Mouse (Mus musculus): ENCODE results near the gene Zbtb16. TPM values are rescaled to one million over a fixed set of nuclear protein-coding genes. Genes with fewer than 3 reads are reported as not detected.
A peak's percentile ranks its signal among the peaks of the same experiment; 100 is the strongest.

Zbtb16 gene
- polyA plus RNA-seq, 1 experiment from 2014 or later, result 2.3 TPM

GRCm38 (mm10) chr9:48671841-48672240, 164.2 kb downstream of the Zbtb16 start:
- no peak overlapping the region for H3K4me2 ChIP-seq (ENCODE audit: low read length)
- no peaks in the 10 kb centered on the region; the same call in 1 of the 2 replicates for H3K27me3 ChIP-seq (replicated peaks; ENCODE audit: control insufficient read depth, insufficient read depth, low read length)
- ATAC-seq, result no peak
- H3K9me3 ChIP-seq (replicated peaks; ENCODE audit: control insufficient read depth, low read length), result no peaks in the 10 kb centered on the region
- no peak overlapping the region for H3K9ac ChIP-seq (ENCODE audit: low read length)
- DNase-seq (ENCODE audit: low spot score), result no peak
- H3K4me3 ChIP-seq (ENCODE audit: low read depth, low read length), result no peak overlapping the region
- H3K36me3 ChIP-seq (ENCODE audit: control insufficient read depth, insufficient read depth, low read length), result no peaks in the 10 kb centered on the region
- peaks cover 19% of the 10 kb centered on the region for H3K4me1 ChIP-seq (ENCODE audit: control insufficient read depth, insufficient read depth, low read length)
- no peak overlapping the region for H3K27ac ChIP-seq (ENCODE audit: low read depth, low read length)

- Histone ChIP-seq H3K4me1 (ENCODE audit: control insufficient read depth, insufficient read depth, low read length) (peaks cover 17% of the 10 kb centered on the region), H3K27me3 (replicated peaks; ENCODE audit: control insufficient read depth, insufficient read depth, low read length) (no peaks in the 10 kb centered on the region), H3K4me3 (ENCODE audit: low read depth, low read length) (no peak overlapping the region), H3K4me2 (ENCODE audit: low read length) (no peak overlapping the region), H3K36me3 (ENCODE audit: control insufficient read depth, insufficient read depth, low read length) (no peaks in the 10 kb centered on the region), H3K9ac (ENCODE audit: low read length) (no peak overlapping the region), H3K9me3 (replicated peaks; ENCODE audit: control insufficient read depth, low read length) (no peaks in the 10 kb centered on the region), H3K27ac (ENCODE audit: low read depth, low read length) (no peak overlapping the region)
- 94% methylated on average over 13 of the region's 13 CpGs for WGBS
- no peak for DNase-seq (ENCODE audit: low spot score)
- ATAC-seq, result no peak
Observed at GRCm38 (mm10) chr9:48670156-48670555, 165.9 kb downstream of the Zbtb16 start.

- no peak overlapping the region for H3K27ac ChIP-seq (ENCODE audit: low read depth, low read length)
- WGBS, result 82% methylated on average over 10 of the region's 10 CpGs
- no peaks in the 10 kb centered on the region for H3K9me3 ChIP-seq (replicated peaks; ENCODE audit: control insufficient read depth, low read length)
- no peaks in the 10 kb centered on the region for H3K36me3 ChIP-seq (ENCODE audit: control insufficient read depth, insufficient read depth, low read length)
- DNase-seq (ENCODE audit: low spot score), result no peak
- no peaks in the 10 kb centered on the region for H3K27me3 ChIP-seq (replicated peaks; ENCODE audit: control insufficient read depth, insufficient read depth, low read length)
- no peak overlapping the region for H3K4me3 ChIP-seq (ENCODE audit: low read depth, low read length)
- H3K4me2 ChIP-seq (ENCODE audit: low read length), result no peak overlapping the region
- ATAC-seq, result no peak
- peaks cover 13% of the 10 kb centered on the region for H3K4me1 ChIP-seq (ENCODE audit: control insufficient read depth, insufficient read depth, low read length)
- H3K9ac ChIP-seq (ENCODE audit: low read length), result no peak overlapping the region
Observed at GRCm38 (mm10) chr9:48669672-48670071, 166.3 kb downstream of the Zbtb16 start.

DNA sequence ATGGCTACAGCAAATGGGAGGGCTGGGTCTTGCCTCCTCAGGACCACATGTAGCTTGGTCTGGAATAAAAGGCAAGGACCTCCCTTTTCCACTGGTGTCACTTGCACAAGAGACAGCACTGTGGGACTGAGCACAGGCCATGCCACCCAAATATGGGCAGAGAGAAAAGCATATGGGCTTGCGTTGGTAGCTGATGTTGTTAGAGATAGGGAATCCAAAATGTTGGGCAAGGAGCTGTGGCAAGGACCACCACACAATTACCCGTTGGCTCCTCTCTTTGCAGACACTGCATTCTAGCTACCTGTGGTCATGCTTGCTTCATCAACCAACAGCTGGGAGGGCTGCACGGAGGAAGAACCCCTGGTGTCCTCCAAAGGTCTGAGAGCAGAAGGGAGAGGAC, 169.3 kb downstream of the Zbtb16 start:
- H3K27me3 ChIP-seq (replicated peaks; ENCODE audit: control insufficient read depth, insufficient read depth, low read length), result no peaks in the 10 kb centered on the region
- peaks cover 15% of the 10 kb centered on the region for H3K4me1 ChIP-seq (ENCODE audit: control insufficient read depth, insufficient read depth, low read length)
- WGBS, result 98% methylated on average over 3 of the region's 3 CpGs
- H3K27ac ChIP-seq (ENCODE audit: low read depth, low read length), result no peak overlapping the region
- no peak overlapping the region for H3K9ac ChIP-seq (ENCODE audit: low read length)
- DNase-seq (ENCODE audit: low spot score), result no peak
- no peak overlapping the region for H3K4me2 ChIP-seq (ENCODE audit: low read length)
- H3K4me3 ChIP-seq (ENCODE audit: low read depth, low read length), result no peak overlapping the region
- no peaks in the 10 kb centered on the region for H3K36me3 ChIP-seq (ENCODE audit: control insufficient read depth, insufficient read depth, low read length)
- no peaks in the 10 kb centered on the region for H3K9me3 ChIP-seq (replicated peaks; ENCODE audit: control insufficient read depth, low read length)
- no peak for ATAC-seq

DNA sequence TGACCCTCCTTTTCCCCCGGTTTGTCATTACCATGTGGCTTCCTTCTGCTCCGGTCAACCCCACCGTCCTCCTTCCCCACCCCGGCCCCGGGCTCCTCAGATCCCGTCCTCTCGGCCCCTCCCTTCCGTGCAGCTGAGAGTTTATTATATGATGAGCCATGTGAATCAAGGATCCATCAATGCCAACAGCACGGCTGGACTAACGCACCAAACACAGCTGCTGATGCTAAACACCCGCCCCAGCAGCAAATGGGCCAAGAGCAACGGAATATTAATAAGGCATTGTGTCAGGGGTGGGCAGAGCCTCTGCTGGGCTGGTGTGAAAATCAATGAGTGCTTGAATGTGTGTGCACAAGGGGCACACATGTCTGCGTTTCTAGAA, 173.0 kb downstream of the Zbtb16 start:
- no peak overlapping the region for H3K9ac ChIP-seq (ENCODE audit: low read length)
- DNase-seq (ENCODE audit: low spot score) (peak; percentile 72), ATAC-seq (peak; percentile 66)
- no peaks in the 10 kb centered on the region for H3K36me3 ChIP-seq (ENCODE audit: control insufficient read depth, insufficient read depth, low read length)
- H3K4me3 ChIP-seq (ENCODE audit: low read depth, low read length), result no peak overlapping the region
- H3K4me1 ChIP-seq (ENCODE audit: control insufficient read depth, insufficient read depth, low read length), result peaks cover 15% of the 10 kb centered on the region
- H3K4me2 ChIP-seq (ENCODE audit: low read length), result peak overlapping the region; percentile 42
- 7% methylated on average over 13 of the region's 13 CpGs for WGBS
- H3K9me3 ChIP-seq (replicated peaks; ENCODE audit: control insufficient read depth, low read length), result no peaks in the 10 kb centered on the region
- H3K27ac ChIP-seq (ENCODE audit: low read depth, low read length), result peak overlapping the region; percentile 40; the same call in 1 of the 2 replicates
- H3K27me3 ChIP-seq (replicated peaks; ENCODE audit: control insufficient read depth, insufficient read depth, low read length), result no peaks in the 10 kb centered on the region

DNA sequence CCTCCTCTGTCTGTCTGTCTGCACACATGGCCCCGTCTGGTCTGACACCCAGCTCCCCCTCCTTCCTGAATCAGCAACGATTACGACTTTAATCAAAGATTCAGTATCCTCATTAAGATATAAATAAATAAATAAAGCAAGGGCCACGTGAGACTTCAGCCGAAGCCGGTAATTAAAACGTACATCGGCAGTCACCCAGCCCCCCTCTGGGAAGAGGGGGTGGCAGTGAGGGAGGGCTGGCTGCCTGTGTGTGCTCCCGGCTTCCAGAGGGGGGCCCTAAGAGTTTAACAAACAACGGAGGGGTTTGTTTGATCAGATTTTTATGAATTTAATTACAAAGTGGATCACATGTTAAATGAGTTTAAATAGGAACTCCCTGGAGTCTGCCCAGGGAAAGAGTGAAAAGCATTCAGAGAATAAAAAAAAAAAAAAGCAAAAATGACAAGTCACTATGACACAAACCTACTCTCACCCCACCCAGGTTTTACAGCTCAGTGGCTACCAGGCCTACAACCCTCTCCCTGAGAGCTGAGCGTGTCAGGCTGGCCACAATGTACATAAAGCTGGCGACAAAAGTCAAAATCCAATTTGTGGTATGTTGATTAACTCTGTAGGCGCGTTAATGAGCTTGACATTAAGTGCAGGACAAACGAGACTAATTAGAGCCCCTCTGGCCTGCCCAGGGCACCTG, 173.5 kb downstream of the Zbtb16 start:
- Histone ChIP-seq H3K9me3 (replicated peaks; ENCODE audit: control insufficient read depth, low read length) (no peaks in the 10 kb centered on the region), H3K4me1 (ENCODE audit: control insufficient read depth, insufficient read depth, low read length) (peaks cover 15% of the 10 kb centered on the region), H3K27me3 (replicated peaks; ENCODE audit: control insufficient read depth, insufficient read depth, low read length) (no peaks in the 10 kb centered on the region), H3K9ac (ENCODE audit: low read length) (no peak overlapping the region), H3K4me3 (ENCODE audit: low read depth, low read length) (no peak overlapping the region), H3K4me2 (ENCODE audit: low read length) (peak overlapping the region; percentile 42), H3K27ac (ENCODE audit: low read depth, low read length) (peak overlapping the region; percentile 16; the same call in 1 of the 2 replicates), H3K36me3 (ENCODE audit: control insufficient read depth, insufficient read depth, low read length) (no peaks in the 10 kb centered on the region)
- DNase-seq (ENCODE audit: low spot score), result peak; percentile 81
- 6% methylated on average over 15 of the region's 15 CpGs for WGBS
- peak; percentile 64 for ATAC-seq

DNA sequence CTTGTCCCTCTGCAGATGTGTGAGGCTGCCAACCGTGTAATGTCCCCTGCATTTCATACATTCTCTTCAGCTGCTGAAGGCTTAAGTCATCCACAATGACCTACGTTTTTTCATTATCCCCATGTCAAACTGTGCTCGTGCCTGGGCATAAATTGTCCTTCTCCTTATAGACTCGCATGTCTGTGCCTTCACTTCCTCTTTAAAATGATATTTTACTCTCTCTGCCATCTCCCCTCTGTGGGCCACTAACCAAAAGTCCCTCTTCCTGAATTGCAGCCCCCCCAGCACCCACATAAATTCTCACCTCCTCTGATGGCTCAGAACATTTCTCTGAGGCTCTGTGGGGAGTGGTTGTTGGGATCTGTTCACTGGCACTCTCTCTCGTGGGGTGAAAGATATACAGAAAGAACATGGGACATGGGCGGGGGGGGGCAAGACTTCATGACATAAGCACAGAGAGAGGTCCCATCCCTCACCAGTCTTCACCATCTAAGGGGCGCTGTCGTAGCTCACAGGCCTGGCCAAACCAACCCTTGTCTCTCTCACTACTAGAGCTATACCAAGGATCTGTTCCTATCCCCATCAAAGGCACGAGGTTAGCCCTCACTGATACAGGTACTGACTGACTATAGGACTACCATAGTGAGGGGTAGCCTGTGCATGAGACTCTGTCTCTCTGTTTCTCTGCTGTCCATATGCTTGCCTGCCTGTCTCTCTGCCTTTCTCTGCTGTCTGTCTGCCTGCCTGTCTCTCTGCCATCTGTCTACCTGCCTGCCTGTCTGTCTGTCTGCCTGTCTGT, 174.6 kb downstream of the Zbtb16 start:
- DNase-seq (ENCODE audit: low spot score), result no peak
- Histone ChIP-seq H3K4me3 (ENCODE audit: low read depth, low read length) (no peak overlapping the region), H3K27me3 (replicated peaks; ENCODE audit: control insufficient read depth, insufficient read depth, low read length) (no peaks in the 10 kb centered on the region), H3K27ac (ENCODE audit: low read depth, low read length) (no peak overlapping the region), H3K9me3 (replicated peaks; ENCODE audit: control insufficient read depth, low read length) (no peaks in the 10 kb centered on the region), H3K4me1 (ENCODE audit: control insufficient read depth, insufficient read depth, low read length) (peaks cover 15% of the 10 kb centered on the region), H3K9ac (ENCODE audit: low read length) (no peak overlapping the region), H3K4me2 (ENCODE audit: low read length) (no peak overlapping the region), H3K36me3 (ENCODE audit: control insufficient read depth, insufficient read depth, low read length) (no peaks in the 10 kb centered on the region)
- 66% methylated on average over 9 of the region's 9 CpGs for WGBS
- peak; percentile 37; the same call in 1 of the 2 replicates for ATAC-seq

DNA sequence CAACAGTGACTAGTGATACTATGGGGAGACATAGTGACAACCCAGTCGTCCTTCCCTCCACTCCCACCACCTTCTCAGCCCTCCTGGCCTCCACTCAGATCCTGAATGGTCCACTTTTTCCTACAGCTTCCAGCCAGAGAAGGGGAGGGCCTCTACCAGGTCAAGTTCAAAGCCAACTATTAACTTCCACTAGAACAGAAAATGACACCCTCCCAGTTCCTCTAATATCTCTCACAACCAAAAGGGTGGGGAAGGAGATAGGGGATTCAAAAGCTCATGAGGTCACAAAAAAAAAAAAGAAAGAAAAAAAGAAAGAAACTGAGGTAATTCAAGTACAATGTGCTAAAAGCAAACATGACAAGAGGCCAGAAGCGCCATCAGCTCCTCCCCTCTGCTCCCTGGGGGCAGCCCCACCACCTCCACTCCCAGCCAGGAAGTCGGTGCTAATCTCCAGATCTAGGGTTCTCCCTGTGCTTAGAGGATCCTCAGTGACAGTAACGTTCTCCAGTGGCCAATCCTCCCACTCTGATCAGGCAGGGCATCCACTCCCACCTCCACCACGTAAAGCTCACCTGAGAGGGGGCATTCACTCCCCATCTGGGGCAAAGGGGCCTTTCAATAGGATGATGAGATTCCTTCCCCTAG, 180.4 kb downstream of the Zbtb16 start:
- H3K4me2 ChIP-seq (ENCODE audit: low read length), result no peak overlapping the region
- no peak for ATAC-seq
- H3K9ac ChIP-seq (ENCODE audit: low read length), result no peak overlapping the region
- no peaks in the 10 kb centered on the region for H3K36me3 ChIP-seq (ENCODE audit: control insufficient read depth, insufficient read depth, low read length)
- H3K4me3 ChIP-seq (ENCODE audit: low read depth, low read length), result no peak overlapping the region
- no peaks in the 10 kb centered on the region for H3K9me3 ChIP-seq (replicated peaks; ENCODE audit: control insufficient read depth, low read length)
- no peak overlapping the region for H3K27ac ChIP-seq (ENCODE audit: low read depth, low read length)
- DNase-seq (ENCODE audit: low spot score), result no peak
- H3K27me3 ChIP-seq (replicated peaks; ENCODE audit: control insufficient read depth, insufficient read depth, low read length), result no peaks in the 10 kb centered on the region
- H3K4me1 ChIP-seq (ENCODE audit: control insufficient read depth, insufficient read depth, low read length), result no peaks in the 10 kb centered on the region
- 32% methylated on average over 5 of the region's 5 CpGs for WGBS

Measured in forebrain, embryonic 14.5 days (tissue).